Mouse (Mus musculus) intestine, embryonic 14.5 days (tissue): ENCODE measurements around the gene Gipc1. TPM values are rescaled to one million over a fixed set of nuclear protein-coding genes. Genes with fewer than 3 reads are reported as not detected.

Experiments
- ATAC-seq: fragments of 200-750 bp; cut with Nextera tagmentation; replicated peaks from 2 replicates; pipeline ENCODE4 v1.8.0; 2017; ENCODE audit warnings: low read depth, moderate number of reproducible peaks, moderate TSS enrichment, moderate library complexity; ENCODE audit not compliant: low FRiP score, low TSS enrichment
- DNase-seq: peaks from one replicate; pipeline ENCODE4 v3.0.0-alpha.2; 2018; ENCODE audit warnings: low spot score
- H3K27ac ChIP-seq: fragments of 300-500 bp; sonication (generic); 2 replicates; pipeline ENCODE4 v1.5.1; 2014; ENCODE audit warnings: low read depth, mild to moderate bottlenecking, control low read depth
- H3K27me3 ChIP-seq: fragments of 300-500 bp; sonication (generic); replicated peaks from 2 replicates; pipeline ENCODE4 v1.6.1; 2014; ENCODE audit warnings: low read length, control low read depth; ENCODE audit not compliant: control insufficient read depth, insufficient read depth
- H3K36me3 ChIP-seq: fragments of 300-500 bp; sonication (generic); 2 replicates; pipeline ENCODE4 v1.6.1; 2014; ENCODE audit warnings: low read length, control low read depth; ENCODE audit not compliant: control insufficient read depth, insufficient read depth
- H3K4me1 ChIP-seq: fragments of 300-500 bp; sonication (generic); replicated peaks from 2 replicates; pipeline ENCODE4 v1.6.1; 2014; ENCODE audit warnings: low read length, control low read depth, mixed read lengths; ENCODE audit not compliant: control insufficient read depth, insufficient read depth
- H3K4me2 ChIP-seq: fragments of 300-500 bp; sonication (generic); 2 replicates; pipeline ENCODE4 v1.6.1; 2014; ENCODE audit warnings: low read length
- H3K4me3 ChIP-seq: fragments of 300-500 bp; sonication (generic); 2 replicates; pipeline ENCODE4 v1.5.1; 2014; ENCODE audit warnings: low read depth, low read length, control low read depth, mixed read lengths
- H3K9ac ChIP-seq: fragments of 300-500 bp; sonication (generic); 2 replicates; pipeline ENCODE4 v1.6.1; 2014; ENCODE audit warnings: mild to moderate bottlenecking, low read length
- H3K9me3 ChIP-seq: fragments of 300-500 bp; sonication (generic); 2 replicates; pipeline ENCODE4 v1.6.1; 2016; ENCODE audit warnings: low read length, control low read depth; ENCODE audit not compliant: control insufficient read depth
- WGBS: fragments of 180-500 bp; shearing (Covaris S2); extraction: QIAGEN DNeasy Blood & Tissue Kit; methylation state at CpG from one replicate; pipeline ENCODE4 v1.1.7; 2014; 5-methylcytosine and 5-hydroxymethylcytosine counted together
- polyA plus RNA-seq: library from polyadenylated mRNA; unstranded; fragments of >200 nt; fragmentation: Nextera tagmentation; extraction: Ambion mirVana; gene quantifications from 2 replicates; pipeline ENCODE4 v1.2.1, GENCODE M21; 2014

Gipc1 gene
- polyA plus RNA-seq, 1 experiment from 2014 or later = 160 TPM

GRCm38 (mm10) chr8:83654725-83655124 lies 2.2 kb downstream of the Gipc1 start:
- DNase-seq (no peak), ATAC-seq (no peak)
- no peak overlapping the region for H3K27ac ChIP-seq
- no peaks in the 10 kb centered on the region for H3K27me3 ChIP-seq
- no peak overlapping the region for H3K4me3 ChIP-seq
- peaks cover 12% of the 10 kb centered on the region for H3K4me1 ChIP-seq
- 84% methylated on average over 6 of the region's 6 CpGs for WGBS
- H3K9me3 ChIP-seq = no peaks in the 10 kb centered on the region
- H3K9ac ChIP-seq = no peak overlapping the region
- no peak overlapping the region for H3K4me2 ChIP-seq
- H3K36me3 ChIP-seq = peaks cover 13% of the 10 kb centered on the region; the same call in 1 of the 2 replicates

DNA sequence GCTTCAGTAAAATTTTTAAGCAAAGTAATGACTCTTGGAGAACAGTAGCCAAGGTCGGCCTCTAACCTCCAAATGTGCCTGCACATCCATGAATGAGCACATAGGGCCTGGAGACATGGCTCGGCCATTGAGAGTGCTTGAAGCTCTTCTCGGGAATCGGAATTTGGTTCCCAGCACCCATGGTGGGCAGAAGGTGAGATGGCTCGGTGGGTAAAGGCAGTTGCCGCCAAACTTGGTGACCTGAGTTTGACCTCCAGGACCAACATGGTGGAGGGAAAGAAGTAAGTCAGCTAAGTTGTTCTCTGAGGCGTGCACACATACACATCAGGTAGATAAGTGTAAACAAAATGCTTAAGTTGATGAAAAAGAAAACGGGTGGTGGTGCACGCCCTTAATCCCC lies 3.6 kb downstream of the Gipc1 start:
- 85% methylated on average over 9 of the region's 9 CpGs for WGBS
- Histone ChIP-seq H3K9me3 (no peaks in the 10 kb centered on the region), H3K4me3 (no peak overlapping the region), H3K9ac (no peak overlapping the region), H3K4me1 (peaks cover 24% of the 10 kb centered on the region), H3K36me3 (peaks cover 13% of the 10 kb centered on the region; the same call in 1 of the 2 replicates), H3K4me2 (no peak overlapping the region), H3K27ac (no peak overlapping the region), H3K27me3 (no peaks in the 10 kb centered on the region)
- ATAC-seq = no peak
- no peak for DNase-seq

DNA sequence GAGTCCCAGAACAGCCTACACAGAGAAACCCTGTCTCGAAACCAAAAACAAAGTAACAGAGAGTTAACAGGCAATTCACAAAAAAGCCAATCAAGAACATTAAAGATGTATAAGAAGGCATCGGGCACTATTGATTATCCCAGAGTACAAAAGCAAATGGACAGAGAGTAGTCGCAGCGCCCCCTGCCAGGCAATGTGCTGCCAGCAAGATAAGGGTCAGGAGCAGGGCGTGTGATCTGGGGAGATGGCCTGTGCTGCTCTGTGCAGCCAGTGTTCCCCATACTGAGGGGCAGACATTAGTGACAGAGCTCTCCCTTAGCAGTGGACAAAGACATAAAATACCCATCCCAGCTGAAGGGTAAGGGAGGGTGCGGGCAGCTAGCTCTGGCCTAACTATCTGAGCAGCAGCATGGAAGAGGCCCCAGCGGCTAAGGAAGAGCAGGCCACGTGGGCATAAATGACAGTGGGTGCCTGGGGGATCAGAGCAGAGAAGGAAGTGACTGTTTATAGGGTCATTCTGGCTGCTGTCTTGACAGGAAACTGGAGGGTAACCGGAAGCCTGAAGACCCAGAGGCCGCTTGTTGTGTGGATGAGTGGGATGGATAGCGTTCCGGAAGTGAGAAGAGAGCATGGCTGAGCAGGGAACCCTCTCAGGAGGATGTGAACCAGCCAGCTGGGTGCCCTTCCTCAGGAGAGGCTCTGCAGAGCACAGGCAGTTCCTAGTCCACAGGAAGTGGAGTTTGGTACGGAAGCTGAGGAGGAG lies 4.2 kb downstream of the Gipc1 start:
- ATAC-seq = no peak
- H3K36me3 ChIP-seq = peaks cover 13% of the 10 kb centered on the region; the same call in 1 of the 2 replicates
- H3K27me3 ChIP-seq = no peaks in the 10 kb centered on the region
- no peak overlapping the region for H3K4me2 ChIP-seq
- H3K4me1 ChIP-seq = peaks cover 30% of the 10 kb centered on the region
- DNase-seq = no peak
- H3K4me3 ChIP-seq = no peak overlapping the region
- H3K9ac ChIP-seq = no peak overlapping the region
- no peak overlapping the region; the same call in 1 of the 2 replicates for H3K27ac ChIP-seq
- WGBS = 63% methylated on average over 13 of the region's 13 CpGs
- no peaks in the 10 kb centered on the region for H3K9me3 ChIP-seq

DNA sequence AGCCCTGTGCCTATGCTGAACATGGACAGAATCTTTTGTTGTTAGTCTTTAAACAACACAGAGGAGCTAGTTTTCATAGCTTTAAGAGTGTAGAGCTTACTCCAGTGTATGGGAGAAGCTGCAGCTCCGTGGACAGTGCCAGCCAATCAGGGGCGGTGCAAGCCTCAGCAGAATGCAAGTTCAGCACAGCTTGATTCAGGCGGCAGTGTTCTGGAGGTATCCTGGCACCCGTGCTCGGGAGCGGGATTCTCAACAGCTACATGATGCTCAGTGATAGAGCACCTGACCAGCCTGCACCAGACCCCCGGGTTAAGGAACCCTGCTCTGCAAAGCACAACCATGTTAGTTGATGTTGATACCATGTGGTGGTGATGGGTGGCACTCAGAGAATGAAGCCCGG lies 8.1 kb downstream of the Gipc1 start:
- no peaks in the 10 kb centered on the region for H3K27me3 ChIP-seq
- peak overlapping the region; percentile 70; the same call in 1 of the 2 replicates for H3K27ac ChIP-seq
- no peak for DNase-seq
- H3K9me3 ChIP-seq = no peaks in the 10 kb centered on the region
- 0 out of 2 replicates have a peak overlapping the region, but pooled peaks have one; percentile 13 for H3K4me3 ChIP-seq
- H3K4me2 ChIP-seq = peak overlapping the region; percentile 43
- 10% methylated on average over 8 of the region's 8 CpGs for WGBS
- H3K4me1 ChIP-seq = peaks cover 47% of the 10 kb centered on the region
- H3K9ac ChIP-seq = no peak overlapping the region
- ATAC-seq = no peak
- H3K36me3 ChIP-seq = peaks cover 26% of the 10 kb centered on the region

- H3K36me3 ChIP-seq = peaks cover 22% of the 10 kb centered on the region
- no peaks in the 10 kb centered on the region for H3K9me3 ChIP-seq
- peak overlapping the region; percentile 33 for H3K9ac ChIP-seq
- ATAC-seq = 0 out of 2 replicates have a peak, but pooled peaks have one; percentile 20
- H3K4me1 ChIP-seq = peaks cover 53% of the 10 kb centered on the region
- H3K4me3 ChIP-seq = peak overlapping the region; percentile 13; the same call in 1 of the 2 replicates
- H3K4me2 ChIP-seq = peak overlapping the region; percentile 43
- 12% methylated on average over 22 of the region's 22 CpGs for WGBS
- peak; percentile 73 for DNase-seq
- H3K27ac ChIP-seq = peak overlapping the region; percentile 70
- no peaks in the 10 kb centered on the region for H3K27me3 ChIP-seq
Measured at GRCm38 (mm10) chr8:83660995-83661680, 8.7 kb downstream of the Gipc1 start.

GRCm38 (mm10) chr8:83662421-83662826 lies 9.9 kb downstream of the Gipc1 start:
- H3K9ac ChIP-seq = no peak overlapping the region
- no peaks in the 10 kb centered on the region for H3K27me3 ChIP-seq
- H3K36me3 ChIP-seq = peaks cover 17% of the 10 kb centered on the region
- peaks cover 65% of the 10 kb centered on the region for H3K4me1 ChIP-seq
- peak; percentile 17; the same call in 1 of the 2 replicates for ATAC-seq
- peak; percentile 99 for DNase-seq
- H3K4me3 ChIP-seq = no peak overlapping the region
- WGBS = 17% methylated on average over 4 of the region's 4 CpGs
- no peaks in the 10 kb centered on the region for H3K9me3 ChIP-seq
- 0 out of 2 replicates have a peak overlapping the region, but pooled peaks have one; percentile 21 for H3K4me2 ChIP-seq
- H3K27ac ChIP-seq = no peak overlapping the region

DNA sequence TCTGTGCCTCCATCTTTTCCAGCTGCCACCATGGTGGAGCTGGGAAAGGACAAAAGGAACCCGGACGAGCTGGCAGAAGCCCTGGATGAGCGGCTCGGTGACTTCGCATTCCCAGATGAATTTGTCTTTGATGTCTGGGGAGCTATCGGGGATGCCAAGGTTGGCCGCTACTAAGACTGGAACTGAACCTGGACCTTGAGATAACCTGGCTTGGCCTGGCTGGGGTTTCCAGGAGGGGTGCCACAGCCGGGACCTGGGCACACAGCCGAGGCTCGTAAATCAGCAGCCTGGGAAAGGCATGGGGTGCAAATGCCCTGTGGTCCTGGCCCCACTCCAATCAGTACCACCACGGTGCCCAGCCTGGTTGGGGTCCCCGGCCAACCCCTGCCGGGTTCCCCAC lies 11.6 kb downstream of the Gipc1 start:
- Histone ChIP-seq H3K27me3 (no peaks in the 10 kb centered on the region), H3K4me3 (no peak overlapping the region), H3K9me3 (no peaks in the 10 kb centered on the region), H3K27ac (peak overlapping the region; percentile 52; the same call in 1 of the 2 replicates), H3K4me2 (no peak overlapping the region), H3K36me3 (peaks cover 15% of the 10 kb centered on the region), H3K9ac (no peak overlapping the region), H3K4me1 (peaks cover 78% of the 10 kb centered on the region)
- no peak for DNase-seq
- 89% methylated on average over 13 of the region's 13 CpGs for WGBS
- no peak for ATAC-seq

- Histone ChIP-seq H3K36me3 (peaks cover 25% of the 10 kb centered on the region), H3K4me3 (no peak overlapping the region), H3K27ac (peak overlapping the region; percentile 52), H3K4me1 (peaks cover 75% of the 10 kb centered on the region), H3K27me3 (no peaks in the 10 kb centered on the region), H3K4me2 (no peak overlapping the region), H3K9me3 (no peaks in the 10 kb centered on the region), H3K9ac (no peak overlapping the region)
- DNase-seq (no peak), ATAC-seq (no peak)
- WGBS = 32% methylated on average over 2 of the region's 2 CpGs
Measured at GRCm38 (mm10) chr8:83664931-83665625, 12.6 kb downstream of the Gipc1 start.
